In genomic region chr5:52834386-52834785, GRCm38 (mm10) we compare ENCODE assay signal across 8 mouse cellular contexts. TPM values are rescaled to one million over a fixed set of nuclear protein-coding genes. Genes with fewer than 3 reads are reported as not detected.
A peak's percentile ranks its signal among the peaks of the same experiment; 100 is the strongest.
DNase-seq lines count a peak whose midpoint lies in the region; ATAC-seq lines count a peak whose summit lies in the region.

No protein-coding gene starts in this region.

- no peak for ATAC-seq in megakaryocyte, adult 5-6 weeks (ENCODE audit: poor library complexity, severe bottlenecking)
- ATAC-seq in embryonic facial prominence, embryonic 13.5 days (ENCODE audit: insufficient number of reproducible peaks, insufficient read depth, low FRiP score, low TSS enrichment, low read depth) = peak; percentile 24; the same call in 1 of the 2 replicates
- no peak; the same call in 1 of the 2 replicates for ATAC-seq in neural tube, embryonic 13.5 days (ENCODE audit: low read depth)

- DNase-seq in limb, embryonic 10.5 days (ENCODE audit: low spot score) = no peak
- DNase-seq in ovary, postnatal 14 days (ENCODE audit: low spot score) = no peak
- DNase-seq in cerebellum, adult 9-10 months = no peak
- DNase-seq in spleen, postnatal 10 days (ENCODE audit: low spot score in 2 of 2) = no peak

- peak overlapping the region; percentile 72 for H3K4me2 ChIP-seq in embryonic facial prominence, embryonic 13.5 days
- peak overlapping the region; percentile 80 for H3K4me2 ChIP-seq in neural tube, embryonic 13.5 days

- WGBS in embryonic facial prominence, embryonic 13.5 days = 9% methylated on average over 8 of the region's 8 CpGs
- WGBS in limb, embryonic 10.5 days = 15% methylated on average over 8 of the region's 8 CpGs
- WGBS in neural tube, embryonic 13.5 days = 12% methylated on average over 8 of the region's 8 CpGs

- H3K4me1 ChIP-seq in megakaryocyte, embryonic 14.5 days = peaks cover 33% of the 10 kb centered on the region
- peaks cover 26% of the 10 kb centered on the region for H3K4me1 ChIP-seq in embryonic facial prominence, embryonic 13.5 days
- peaks cover 13% of the 10 kb centered on the region for H3K4me1 ChIP-seq in limb, embryonic 10.5 days
- peaks cover 29% of the 10 kb centered on the region for H3K4me1 ChIP-seq in neural tube, embryonic 13.5 days (replicated peaks)

- no peaks in the 10 kb centered on the region for H3K27me3 ChIP-seq in megakaryocyte, embryonic 14.5 days (replicated peaks)
- no peaks in the 10 kb centered on the region for H3K27me3 ChIP-seq in embryonic facial prominence, embryonic 13.5 days
- H3K27me3 ChIP-seq in limb, embryonic 10.5 days (ENCODE audit: low read depth, poor library complexity, severe bottlenecking) = no peaks in the 10 kb centered on the region
- H3K27me3 ChIP-seq in neural tube, embryonic 13.5 days = no peaks in the 10 kb centered on the region

- H3K4me3 ChIP-seq in megakaryocyte, embryonic 14.5 days (replicated peaks) = peak overlapping the region; percentile 95
- peak overlapping the region; percentile 79 for H3K4me3 ChIP-seq in embryonic facial prominence, embryonic 13.5 days
- peak overlapping the region; percentile 78 for H3K4me3 ChIP-seq in limb, embryonic 10.5 days
- H3K4me3 ChIP-seq in neural tube, embryonic 13.5 days = peak overlapping the region; percentile 60

- H3K9me3 ChIP-seq in megakaryocyte, embryonic 14.5 days = 0 out of 2 replicates have a peak, but pooled peaks cover 4% of the 10 kb centered on the region
- no peaks in the 10 kb centered on the region for H3K9me3 ChIP-seq in embryonic facial prominence, embryonic 13.5 days
- H3K9me3 ChIP-seq in limb, embryonic 10.5 days (replicated peaks) = no peaks in the 10 kb centered on the region
- H3K9me3 ChIP-seq in neural tube, embryonic 13.5 days = no peaks in the 10 kb centered on the region

- peak overlapping the region; percentile 94 for H3K27ac ChIP-seq in embryonic facial prominence, embryonic 13.5 days
- peak overlapping the region; percentile 93 for H3K27ac ChIP-seq in limb, embryonic 10.5 days
- H3K27ac ChIP-seq in neural tube, embryonic 13.5 days (replicated peaks) = peak overlapping the region; percentile 84

- peaks cover 34% of the 10 kb centered on the region for H3K36me3 ChIP-seq in megakaryocyte, embryonic 14.5 days (replicated peaks; ENCODE audit: low read length)
- peaks cover 26% of the 10 kb centered on the region for H3K36me3 ChIP-seq in embryonic facial prominence, embryonic 13.5 days
- H3K36me3 ChIP-seq in limb, embryonic 10.5 days = peaks cover 34% of the 10 kb centered on the region
- H3K36me3 ChIP-seq in neural tube, embryonic 13.5 days = peaks cover 29% of the 10 kb centered on the region; the same call in 1 of the 2 replicates

- peak overlapping the region; percentile 91 for H3K9ac ChIP-seq in embryonic facial prominence, embryonic 13.5 days
- peak overlapping the region; percentile 84 for H3K9ac ChIP-seq in neural tube, embryonic 13.5 days

RNA-seq across cellular contexts. Expression of gene Anapc4, which starts 0.6 kb away (rescaled TPM):
- polyA plus RNA-seq in megakaryocyte, embryonic 14.5 days (2012; ENCODE audit: insufficient read depth, low replicate concordance) = 2.4 and 4.8 TPM in 2 replicates
- total RNA-seq in megakaryocyte, adult 5-6 weeks (2015) = 47.1 and 50.1 TPM in 2 replicates
- 60.6 and 77.7 TPM in 2 replicates for total RNA-seq in megakaryocyte, adult 5-6 weeks (2017)
- polyA plus RNA-seq in embryonic facial prominence, embryonic 13.5 days (2015; fragmentation: Nextera tagmentation; extraction: Ambion mirVana) = 118 and 122 TPM in 2 replicates
- polyA plus RNA-seq in limb, embryonic 10.5 days (2016; fragmentation: Nextera tagmentation; extraction: Ambion mirVana) = 111 and 132 TPM in 2 replicates
- polyA plus RNA-seq in neural tube, embryonic 13.5 days (2015; fragmentation: Nextera tagmentation; extraction: Ambion mirVana) = 112 and 128 TPM in 2 replicates

RNA-seq across cellular contexts. Expression of gene Zcchc4, which starts 59.2 kb away (rescaled TPM):
- polyA plus RNA-seq in megakaryocyte, embryonic 14.5 days (2012; ENCODE audit: insufficient read depth, low replicate concordance) = 1.9 TPM in 1 of 2 replicates, not detected in the other
- total RNA-seq in megakaryocyte, adult 5-6 weeks (2015) = 12.1 and 16.4 TPM in 2 replicates
- total RNA-seq in megakaryocyte, adult 5-6 weeks (2017) = 9.2 and 11.8 TPM in 2 replicates
- 19.2 and 20.0 TPM in 2 replicates for polyA plus RNA-seq in embryonic facial prominence, embryonic 13.5 days (2015; fragmentation: Nextera tagmentation; extraction: Ambion mirVana)
- 24.4 and 24.9 TPM in 2 replicates for polyA plus RNA-seq in limb, embryonic 10.5 days (2016; fragmentation: Nextera tagmentation; extraction: Ambion mirVana)
- polyA plus RNA-seq in neural tube, embryonic 13.5 days (2015; fragmentation: Nextera tagmentation; extraction: Ambion mirVana) = 10.9 and 11.4 TPM in 2 replicates

Comparison
In these comparisons a context has a peak if more than half of its experiments do, and no peak if none do; other contexts are left out.
1. RNA of gene Anapc4, which starts 0.6 kb away (polyA plus RNA-seq): 111 to 132 TPM in limb, embryonic 10.5 days, 118 to 122 TPM in embryonic facial prominence, embryonic 13.5 days and 112 to 128 TPM in neural tube, embryonic 13.5 days; 2.4 to 4.8 TPM in megakaryocyte, embryonic 14.5 days; every median in the first group is over 10 times any median in the second.
2. Peak in every context shown above with its lines, with median percentiles within 50 percentile points of each other: H3K4me3 ChIP-seq and H3K27ac ChIP-seq.